Mouse (Mus musculus) hindbrain, postnatal 0 days (tissue): ENCODE measurements around the gene Arrdc5. TPM values are rescaled to one million over a fixed set of nuclear protein-coding genes. Genes with fewer than 3 reads are reported as not detected.
"Not testable (repeated sequence)": the region's sequence is repeated elsewhere in the genome, so short reads cannot be mapped to it uniquely, and the experiment has no call there.

Source experiments
- ATAC-seq: fragments of 200-750 bp; cut with Nextera tagmentation; 2 replicates; pipeline ENCODE4 v1.8.0; 2017; ENCODE audit warnings: mild to moderate bottlenecking, moderate TSS enrichment, moderate library complexity
- DNase-seq: peaks from one replicate; pipeline ENCODE4 v3.0.0-alpha.2; 2015; ENCODE audit warnings: low spot score
- H3K27ac ChIP-seq: fragments of 300-500 bp; sonication (generic); 2 replicates; pipeline ENCODE4 v1.5.1; 2014; ENCODE audit warnings: mild to moderate bottlenecking
- H3K27me3 ChIP-seq: fragments of 300-500 bp; sonication (generic); 2 replicates; pipeline ENCODE4 v1.6.1; 2014; ENCODE audit warnings: low read length, mixed read lengths; ENCODE audit not compliant: insufficient read depth
- H3K36me3 ChIP-seq: fragments of 300-500 bp; sonication (generic); 2 replicates; pipeline ENCODE4 v1.6.1; 2014; ENCODE audit warnings: low read length, mixed read lengths; ENCODE audit not compliant: insufficient read depth
- H3K4me1 ChIP-seq: fragments of 300-500 bp; sonication (generic); 2 replicates; pipeline ENCODE4 v1.6.1; 2014; ENCODE audit warnings: antibody characterized with exemption, low read length, mixed read lengths; ENCODE audit not compliant: insufficient read depth
- H3K4me2 ChIP-seq: fragments of 300-500 bp; sonication (generic); 2 replicates; pipeline ENCODE4 v1.6.1; 2014; ENCODE audit warnings: low read depth, mild to moderate bottlenecking, low read length, moderate library complexity, mixed read lengths
- H3K4me3 ChIP-seq: fragments of 300-500 bp; sonication (generic); 2 replicates; pipeline ENCODE4 v1.5.1; 2014; ENCODE audit warnings: low read length
- H3K9ac ChIP-seq: fragments of 300-500 bp; sonication (generic); replicated peaks from 2 replicates; pipeline ENCODE4 v1.6.1; 2014; ENCODE audit warnings: mild to moderate bottlenecking, low read length, moderate library complexity, mixed read lengths
- H3K9me3 ChIP-seq: fragments of 300-500 bp; sonication (generic); 2 replicates; pipeline ENCODE4 v1.6.1; 2016; ENCODE audit warnings: low read length, mixed read lengths
- CTCF ChIP-seq: IDR thresholded peaks from 2 replicates; pipeline ENCODE4 v1.5.1; 2016; ENCODE audit warnings: antibody characterized with exemption, control low read depth, low read depth
- WGBS: fragments of 180-500 bp; shearing (Covaris S2); extraction: QIAGEN DNeasy Blood & Tissue Kit; methylation state at CpG from one replicate; pipeline ENCODE4 v1.1.7; 2014; 5-methylcytosine and 5-hydroxymethylcytosine counted together
- polyA plus RNA-seq: library from polyadenylated mRNA; unstranded; fragments of >200 nt; fragmentation: Nextera tagmentation; extraction: Ambion mirVana; gene quantifications from 2 replicates; pipeline ENCODE4 v1.2.1, GENCODE M21; 2015
- total RNA-seq: library from RNA; depleted of rRNA; stranded (reverse); fragments of >200 nt; gene quantifications from 2 replicates; pipeline ENCODE4 v1.2.3, GENCODE M21; 2014

The Arrdc5 gene
- total and polyA plus RNA-seq, 2 experiments from 2014 or later: not detected

DNA sequence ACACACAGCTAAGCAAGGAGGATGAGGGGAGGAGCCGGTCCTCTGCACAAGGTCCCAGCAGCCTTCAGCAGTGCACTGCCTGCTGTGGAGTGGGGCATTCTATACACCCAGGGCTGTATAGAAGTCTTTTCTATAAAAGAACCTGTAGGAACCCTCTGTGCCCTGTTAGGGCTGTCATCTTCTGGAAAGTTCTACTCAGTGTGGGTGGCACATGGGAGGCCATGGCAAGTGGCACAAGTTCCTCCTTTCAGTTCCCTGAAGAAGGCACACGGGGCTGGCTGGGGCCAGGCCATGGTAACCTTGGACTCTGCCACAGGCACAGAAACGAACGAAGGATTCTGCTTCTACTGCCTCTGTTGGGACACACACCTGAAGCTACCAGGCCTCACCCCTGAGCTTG is 35.1 kb downstream of the Arrdc5 start:
- no peak for TF ChIP-seq CTCF
- H3K4me2 ChIP-seq: no peak overlapping the region
- peaks cover 15% of the 10 kb centered on the region for H3K36me3 ChIP-seq
- H3K27me3 ChIP-seq: no peaks in the 10 kb centered on the region
- no peaks in the 10 kb centered on the region for H3K4me1 ChIP-seq
- no peak for DNase-seq
- H3K9me3 ChIP-seq: no peaks in the 10 kb centered on the region
- no peak for ATAC-seq
- 91% methylated on average over 4 of the region's 4 CpGs for WGBS
- H3K27ac ChIP-seq: no peak overlapping the region
- no peak overlapping the region for H3K4me3 ChIP-seq
- no peak overlapping the region for H3K9ac ChIP-seq

DNA sequence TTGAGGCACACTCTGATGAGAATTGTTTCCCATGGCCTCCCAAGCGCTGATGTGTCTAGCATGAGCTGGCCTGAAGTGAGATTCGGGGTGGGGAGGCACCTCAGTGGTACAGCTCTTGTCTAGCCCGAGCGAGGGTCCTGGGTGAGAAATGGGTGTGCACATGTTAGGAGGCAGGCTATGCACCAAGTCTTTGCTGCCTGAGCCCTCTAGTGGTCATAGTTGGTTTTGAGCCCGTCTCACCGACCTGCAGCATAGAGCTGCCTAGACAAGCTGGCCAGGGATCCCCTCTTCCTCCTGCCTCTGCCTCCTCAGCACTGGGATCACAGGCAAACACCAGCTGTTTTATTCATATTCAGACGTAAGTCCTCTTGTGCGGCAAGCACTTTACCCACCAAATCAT is 36.1 kb downstream of the Arrdc5 start:
- DNase-seq (peak; percentile 82), ATAC-seq (peak; percentile 74)
- 21% methylated on average over 8 of the region's 8 CpGs for WGBS
- no peak overlapping the region for H3K27ac ChIP-seq
- no peak overlapping the region for H3K4me2 ChIP-seq
- H3K4me3 ChIP-seq: no peak overlapping the region
- no peaks in the 10 kb centered on the region for H3K9me3 ChIP-seq
- H3K4me1 ChIP-seq: no peaks in the 10 kb centered on the region
- H3K36me3 ChIP-seq: peaks cover 24% of the 10 kb centered on the region
- TF ChIP-seq CTCF: peak; percentile 86
- no peak overlapping the region for H3K9ac ChIP-seq
- no peaks in the 10 kb centered on the region for H3K27me3 ChIP-seq

DNA sequence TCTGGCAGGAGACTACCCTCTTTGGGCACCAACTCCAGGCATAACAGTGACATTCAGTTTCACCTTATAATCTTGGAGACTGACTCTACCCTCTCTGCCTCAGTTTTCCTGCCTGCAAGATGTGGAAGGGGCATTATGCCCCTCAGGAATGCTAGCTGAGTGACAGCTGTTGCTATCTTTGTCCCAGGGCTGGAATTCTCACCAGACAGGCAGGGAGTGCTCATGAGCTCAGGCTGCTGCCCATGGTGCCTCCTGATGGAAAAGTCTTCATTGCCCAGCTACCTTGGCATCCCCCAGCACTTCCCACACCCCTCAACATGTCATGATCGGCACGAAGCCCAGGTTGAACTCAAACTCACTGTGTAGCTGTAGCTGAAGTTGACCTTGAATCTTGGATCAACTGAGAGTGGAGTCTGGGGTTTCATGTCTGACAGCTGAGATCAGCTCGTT is 37.4 kb downstream of the Arrdc5 start:
- no peak for DNase-seq
- no peaks in the 10 kb centered on the region for H3K9me3 ChIP-seq
- H3K9ac ChIP-seq: no peak overlapping the region
- no peaks in the 10 kb centered on the region for H3K4me1 ChIP-seq
- WGBS: 83% methylated on average over 3 of the region's 3 CpGs
- H3K4me2 ChIP-seq: no peak overlapping the region
- TF ChIP-seq CTCF: no peak
- no peak overlapping the region for H3K27ac ChIP-seq
- peaks cover 24% of the 10 kb centered on the region for H3K36me3 ChIP-seq
- H3K4me3 ChIP-seq: no peak overlapping the region
- no peak for ATAC-seq
- no peaks in the 10 kb centered on the region for H3K27me3 ChIP-seq

DNA sequence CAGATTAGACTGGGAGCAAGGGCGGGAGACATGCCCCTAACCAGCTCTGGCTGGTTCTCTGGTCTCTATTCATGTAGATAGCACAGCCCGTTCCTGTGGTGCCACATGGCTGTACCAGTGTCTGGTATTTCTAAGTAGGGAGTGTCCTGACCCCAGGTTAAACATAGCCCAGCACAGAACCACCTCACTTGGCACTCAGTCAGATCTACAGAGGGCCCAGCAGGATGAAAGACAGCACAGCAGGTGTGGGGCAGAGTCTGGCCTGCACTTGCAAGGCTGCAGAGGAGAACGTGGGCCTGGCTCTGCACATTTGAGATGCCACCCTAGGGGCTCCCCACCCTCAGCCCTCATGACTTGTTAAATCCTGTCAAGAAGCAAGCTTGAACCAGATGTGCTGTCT is 38.9 kb downstream of the Arrdc5 start:
- Histone ChIP-seq H3K4me3 (no peak overlapping the region), H3K9ac (no peak overlapping the region), H3K27me3 (no peaks in the 10 kb centered on the region), H3K9me3 (no peaks in the 10 kb centered on the region), H3K4me1 (no peaks in the 10 kb centered on the region), H3K27ac (no peak overlapping the region), H3K36me3 (peaks cover 24% of the 10 kb centered on the region), H3K4me2 (no peak overlapping the region)
- DNase-seq: no peak
- ATAC-seq: no peak
- TF ChIP-seq CTCF: no peak
- 74% methylated on average over 3 of the region's 3 CpGs for WGBS

DNA sequence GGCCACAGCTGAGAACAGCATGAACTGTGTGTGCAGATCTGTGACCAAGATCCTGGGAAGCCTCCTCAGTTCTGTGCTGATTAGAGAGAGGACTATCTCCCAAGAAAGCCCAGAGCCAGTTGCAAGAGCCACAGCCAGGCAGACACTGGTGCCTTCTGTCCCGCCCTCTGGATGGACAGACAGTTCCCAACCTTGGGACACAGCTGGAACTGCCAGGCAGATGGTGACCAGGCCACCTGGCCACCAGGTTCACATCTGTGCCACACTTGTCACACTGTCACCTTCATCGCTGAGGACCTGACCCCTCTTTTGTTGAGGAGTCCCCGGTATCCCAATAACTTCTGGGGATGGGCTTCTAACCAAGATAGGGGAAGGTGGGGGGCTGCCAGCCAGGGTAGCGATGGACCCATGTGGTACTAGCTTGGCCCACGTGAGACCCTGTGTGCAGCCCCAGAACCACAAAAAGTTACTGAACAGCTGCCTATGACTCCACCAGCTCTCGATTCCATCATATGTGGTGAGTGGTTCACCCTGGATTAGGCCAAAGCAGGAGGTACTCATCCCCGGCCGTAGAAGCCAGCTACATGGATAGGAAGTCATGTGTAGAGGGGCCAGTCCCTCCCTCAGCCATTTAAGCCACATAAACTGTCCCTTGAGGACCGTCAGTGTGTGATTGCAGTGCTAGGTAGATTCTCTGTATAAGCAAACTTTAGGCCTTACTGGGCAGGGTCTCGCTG is 40.6 kb downstream of the Arrdc5 start:
- no peak for TF ChIP-seq CTCF
- H3K4me2 ChIP-seq: no peak overlapping the region
- no peak overlapping the region for H3K27ac ChIP-seq
- H3K4me3 ChIP-seq: no peak overlapping the region
- ATAC-seq: no peak
- no peaks in the 10 kb centered on the region for H3K4me1 ChIP-seq
- DNase-seq: no peak
- no peaks in the 10 kb centered on the region for H3K9me3 ChIP-seq
- peaks cover 24% of the 10 kb centered on the region for H3K36me3 ChIP-seq
- H3K9ac ChIP-seq: no peak overlapping the region
- 89% methylated on average over 10 of the region's 10 CpGs for WGBS
- H3K27me3 ChIP-seq: no peaks in the 10 kb centered on the region

DNA sequence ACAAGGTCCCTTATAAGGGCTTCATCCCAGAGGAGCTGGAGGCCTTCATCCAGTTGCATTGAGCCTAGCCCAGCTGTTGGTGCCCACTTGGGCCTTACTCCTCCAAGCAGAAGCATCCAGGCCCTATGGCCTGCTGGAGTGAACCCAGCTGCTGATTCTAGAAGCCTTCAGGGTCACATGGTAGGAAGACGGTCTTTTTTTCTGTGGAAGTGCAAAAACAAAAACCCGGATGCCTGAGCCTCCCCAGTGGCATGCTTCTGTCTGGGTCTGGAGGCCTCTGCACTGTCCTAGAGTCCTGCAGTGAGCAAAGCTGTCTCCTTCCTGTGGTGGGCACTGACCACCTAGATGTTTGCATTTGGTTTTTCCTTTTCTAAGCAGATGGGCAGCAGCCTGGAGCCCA is 41.3 kb downstream of the Arrdc5 start:
- not testable (repeated sequence) for H3K27me3 ChIP-seq, H3K4me1 ChIP-seq, H3K9me3 ChIP-seq, DNase-seq, ATAC-seq, H3K4me3 ChIP-seq, H3K27ac ChIP-seq, H3K4me2 ChIP-seq, H3K9ac ChIP-seq
- WGBS: 74% methylated on average over 2 of the region's 2 CpGs
- peaks cover 24% of the 10 kb centered on the region for H3K36me3 ChIP-seq

DNA sequence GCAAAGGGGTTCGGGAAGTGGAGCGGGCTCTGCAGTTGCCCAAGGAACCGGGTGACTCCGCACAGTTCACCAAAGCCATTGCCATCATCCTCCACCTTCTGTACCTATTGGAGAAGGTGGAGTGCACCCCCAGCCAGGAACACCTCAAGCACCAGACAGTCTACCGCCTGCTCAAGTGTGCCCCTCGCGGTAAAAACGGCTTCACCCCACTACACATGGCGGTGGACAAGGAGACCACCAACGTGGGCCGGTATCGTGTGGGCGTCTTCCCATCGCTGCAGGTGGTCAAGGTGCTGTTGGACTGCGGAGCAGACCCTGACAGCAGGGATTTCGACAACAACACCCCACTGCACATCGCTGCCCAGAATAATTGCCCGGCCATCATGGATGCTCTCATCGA is 41.8 kb downstream of the Arrdc5 start:
- not testable (repeated sequence) for H3K9ac ChIP-seq, DNase-seq, ATAC-seq, H3K27me3 ChIP-seq, H3K27ac ChIP-seq, H3K9me3 ChIP-seq, H3K4me1 ChIP-seq, H3K4me2 ChIP-seq, H3K4me3 ChIP-seq
- 95% methylated on average over 19 of the region's 19 CpGs for WGBS
- H3K36me3 ChIP-seq: peaks cover 24% of the 10 kb centered on the region
